32 mouse cellular contexts compared by ENCODE assay signal in genomic region chr8:127280299-127280974, GRCm38 (mm10).
A peak's percentile ranks its signal among the peaks of the same experiment; 100 is the strongest.
DNase-seq lines count a peak whose midpoint lies in the region; ATAC-seq lines count a peak whose summit lies in the region.
"Had no signal": no experiment of that assay in that cellular context is flagged by ENCODE, and none has a peak within 500 bp of the region (broad histone marks: within the 10 kb centered on the region; RNA-seq: fewer than 3 reads in every experiment).

No protein-coding gene starts in this region.

- H3K4me2 ChIP-seq in midbrain, embryonic 13.5 days (replicated peaks) = no peak overlapping the region
- H3K4me2 ChIP-seq in midbrain, embryonic 11.5 days = no peak overlapping the region
- no peak overlapping the region for H3K4me2 ChIP-seq in forebrain, embryonic 16.5 days (ENCODE audit: low read length)
- H3K4me2 ChIP-seq: embryonic facial prominence, embryonic 12.5 days; heart, embryonic 12.5 days; limb, embryonic 15.5 days; liver, embryonic 13.5 days; neural tube, embryonic 12.5 days had no signal

- no peak overlapping the region for H3K9ac ChIP-seq in midbrain, embryonic 13.5 days (replicated peaks)
- H3K9ac ChIP-seq in midbrain, embryonic 11.5 days (ENCODE audit: low read length) = no peak overlapping the region
- no peak overlapping the region for H3K9ac ChIP-seq in forebrain, embryonic 16.5 days (replicated peaks; ENCODE audit: low read depth, low read length)
- H3K9ac ChIP-seq: embryonic facial prominence, embryonic 12.5 days; heart, embryonic 12.5 days; limb, embryonic 15.5 days; liver, embryonic 13.5 days; neural tube, embryonic 12.5 days had no signal

- no peak for ATAC-seq in midbrain, embryonic 13.5 days
- ATAC-seq in midbrain, embryonic 11.5 days (ENCODE audit: low FRiP score) = no peak
- 0 out of 2 replicates have a peak, but pooled peaks have one; percentile 6 for ATAC-seq in common myeloid progenitor, adult 5-6 weeks (replicated peaks; ENCODE audit: low read depth, poor library complexity, severe bottlenecking)
- ATAC-seq in forebrain, embryonic 16.5 days = peak; percentile 71
- ATAC-seq: intestine, postnatal 0 days; lung, postnatal 0 days; Patski had no signal

- DNase-seq in heart, adult 11 months = peak; percentile 41
- DNase-seq in heart, embryonic 10.5 days (ENCODE audit: low spot score) = no peak
- DNase-seq in midbrain, embryonic 11.5 days (ENCODE audit: low spot score, missing footprints) = no peak
- no peak for DNase-seq in thymus, postnatal 0 days (ENCODE audit: low spot score)
- no peak for DNase-seq in frontal cortex, adult 2 months (ENCODE audit: extremely low spot score in 1 of 2, low spot score in 1 of 2)
- DNase-seq: adrenal gland, postnatal 10 days; cerebellum, adult 11 months; cerebellum, adult 9-10 months; cerebellum, postnatal 36 days; embryo, embryonic 11 days; gastrocnemius, postnatal 14 days; heart, adult 18-20 months; heart, postnatal 4 days; kidney, postnatal 14 days; layer of hippocampus, adult 9-11 months; liver, embryonic 13.5 days; lung, adult 18-20 months; retina, postnatal 1 day; right cerebral cortex, postnatal 25 days; thymus, postnatal 25 days had no signal

- H3K27ac ChIP-seq in heart, embryonic 10.5 days = no peak overlapping the region
- H3K27ac ChIP-seq in midbrain, embryonic 13.5 days = peak overlapping the region; percentile 8; the same call in 1 of the 2 replicates
- no peak overlapping the region for H3K27ac ChIP-seq in midbrain, embryonic 11.5 days (ENCODE audit: low read depth, low read length)
- H3K27ac ChIP-seq in forebrain, embryonic 16.5 days (ENCODE audit: low read length) = 0 out of 2 replicates have a peak overlapping the region, but pooled peaks have one; percentile 8
- H3K27ac ChIP-seq: embryonic facial prominence, embryonic 12.5 days; limb, embryonic 10.5 days; limb, embryonic 15.5 days; liver, embryonic 13.5 days; macrophage; neural tube, embryonic 12.5 days had no signal

- no peaks in the 10 kb centered on the region for H3K9me3 ChIP-seq in heart, embryonic 10.5 days
- no peaks in the 10 kb centered on the region for H3K9me3 ChIP-seq in midbrain, embryonic 13.5 days
- H3K9me3 ChIP-seq in midbrain, embryonic 11.5 days (ENCODE audit: control insufficient read depth, low read length) = no peaks in the 10 kb centered on the region
- H3K9me3 ChIP-seq in forebrain, embryonic 16.5 days (ENCODE audit: control insufficient read depth, low read length) = no peaks in the 10 kb centered on the region
- H3K9me3 ChIP-seq: embryonic facial prominence, embryonic 12.5 days; heart, embryonic 12.5 days; limb, embryonic 10.5 days; limb, embryonic 15.5 days; liver, embryonic 13.5 days; neural tube, embryonic 12.5 days had no signal

- peaks cover 7% of the 10 kb centered on the region; the same call in 1 of the 2 replicates for H3K36me3 ChIP-seq in heart, embryonic 10.5 days
- H3K36me3 ChIP-seq in midbrain, embryonic 13.5 days = no peaks in the 10 kb centered on the region
- no peaks in the 10 kb centered on the region for H3K36me3 ChIP-seq in midbrain, embryonic 11.5 days (ENCODE audit: control insufficient read depth, insufficient read depth, low read length)
- H3K36me3 ChIP-seq in forebrain, embryonic 16.5 days (ENCODE audit: control insufficient read depth, insufficient read depth) = no peaks in the 10 kb centered on the region
- H3K36me3 ChIP-seq: embryonic facial prominence, embryonic 12.5 days; liver, embryonic 13.5 days; neural tube, embryonic 12.5 days had no signal

- no peak overlapping the region for H3K4me3 ChIP-seq in heart, embryonic 10.5 days
- no peak overlapping the region for H3K4me3 ChIP-seq in midbrain, embryonic 13.5 days (replicated peaks)
- no peak overlapping the region for H3K4me3 ChIP-seq in midbrain, embryonic 11.5 days (ENCODE audit: low read depth, low read length)
- H3K4me3 ChIP-seq in forebrain, embryonic 16.5 days (replicated peaks; ENCODE audit: low read length) = no peak overlapping the region
- H3K4me3 ChIP-seq: embryonic facial prominence, embryonic 12.5 days; heart, embryonic 12.5 days; limb, embryonic 10.5 days; limb, embryonic 15.5 days; liver, embryonic 13.5 days; neural tube, embryonic 12.5 days had no signal

- peaks cover 3% of the 10 kb centered on the region; the same call in 1 of the 2 replicates for H3K4me1 ChIP-seq in heart, embryonic 10.5 days
- peaks cover 18% of the 10 kb centered on the region for H3K4me1 ChIP-seq in midbrain, embryonic 13.5 days (replicated peaks)
- H3K4me1 ChIP-seq in midbrain, embryonic 11.5 days (ENCODE audit: control insufficient read depth, insufficient read depth, low read length) = no peaks in the 10 kb centered on the region
- peaks cover 11% of the 10 kb centered on the region for H3K4me1 ChIP-seq in forebrain, embryonic 16.5 days (replicated peaks; ENCODE audit: control insufficient read depth, insufficient read depth, low read length)
- H3K4me1 ChIP-seq: embryonic facial prominence, embryonic 12.5 days; limb, embryonic 10.5 days; limb, embryonic 15.5 days; liver, embryonic 13.5 days had no signal

- WGBS in heart, embryonic 10.5 days = 91% methylated on average over 7 of the region's 7 CpGs
- 81% methylated on average over 7 of the region's 7 CpGs for WGBS in midbrain, embryonic 13.5 days
- 87% methylated on average over 7 of the region's 7 CpGs for WGBS in midbrain, embryonic 11.5 days
- WGBS in forebrain, embryonic 16.5 days = 69% methylated on average over 7 of the region's 7 CpGs

- no peaks in the 10 kb centered on the region for H3K27me3 ChIP-seq in heart, embryonic 10.5 days (ENCODE audit: insufficient read depth, poor library complexity, severe bottlenecking)
- H3K27me3 ChIP-seq in midbrain, embryonic 13.5 days = no peaks in the 10 kb centered on the region
- H3K27me3 ChIP-seq in midbrain, embryonic 11.5 days (ENCODE audit: control insufficient read depth, insufficient read depth, low read length) = no peaks in the 10 kb centered on the region
- no peaks in the 10 kb centered on the region for H3K27me3 ChIP-seq in forebrain, embryonic 16.5 days (replicated peaks; ENCODE audit: control insufficient read depth, insufficient read depth, low read length)
- H3K27me3 ChIP-seq: embryonic facial prominence, embryonic 12.5 days; heart, embryonic 12.5 days; limb, embryonic 15.5 days; liver, embryonic 13.5 days; neural tube, embryonic 12.5 days; Patski had no signal

Comparison
In these comparisons a context has a peak if more than half of its experiments do, and no peak if none do; other contexts are left out.
1. H3K27ac ChIP-seq: peak in midbrain, embryonic 13.5 days (single experiment) and forebrain, embryonic 16.5 days (single experiment); none in heart, embryonic 10.5 days (single experiment) and midbrain, embryonic 11.5 days (single experiment).
2. ATAC-seq: peak in common myeloid progenitor, adult 5-6 weeks (single experiment) and forebrain, embryonic 16.5 days (single experiment); none in midbrain, embryonic 13.5 days (single experiment) and midbrain, embryonic 11.5 days (single experiment).